Mouse (Mus musculus) neural tube, embryonic 11.5 days (tissue): Measurements from ENCODE around the gene Pex1. TPM values are rescaled to one million over a fixed set of nuclear protein-coding genes. Genes with fewer than 3 reads are reported as not detected.

ENCODE experiments used
- ATAC-seq: fragments of 200-750 bp; cut with Nextera tagmentation; 2 replicates; pipeline ENCODE4 v1.8.0; 2017; ENCODE audit warnings: moderate number of reproducible peaks, mild to moderate bottlenecking, moderate TSS enrichment, moderate library complexity; ENCODE audit not compliant: insufficient read depth, low FRiP score, low TSS enrichment
- DNase-seq: peaks from one replicate; pipeline ENCODE4 v3.0.0-alpha.2; 2015; ENCODE audit warnings: low spot score
- H3K27ac ChIP-seq: fragments of 300-500 bp; sonication (generic); 2 replicates; pipeline ENCODE4 v1.5.1; 2014; ENCODE audit warnings: low read depth, mild to moderate bottlenecking, low read length
- H3K27me3 ChIP-seq: fragments of 300-500 bp; sonication (generic); 2 replicates; pipeline ENCODE4 v1.6.1; 2014; ENCODE audit warnings: mild to moderate bottlenecking, low read length, mixed read lengths; ENCODE audit not compliant: control insufficient read depth, insufficient read depth
- H3K36me3 ChIP-seq: fragments of 300-500 bp; sonication (generic); 2 replicates; pipeline ENCODE4 v1.6.1; 2014; ENCODE audit warnings: mild to moderate bottlenecking, low read length, moderate library complexity, mixed read lengths; ENCODE audit not compliant: control insufficient read depth, insufficient read depth
- H3K4me1 ChIP-seq: fragments of 300-500 bp; sonication (generic); 2 replicates; pipeline ENCODE4 v1.6.1; 2014; ENCODE audit warnings: low read length, mixed read lengths; ENCODE audit not compliant: control insufficient read depth, insufficient read depth
- H3K4me2 ChIP-seq: fragments of 300-500 bp; sonication (generic); 2 replicates; pipeline ENCODE4 v1.6.1; 2014; ENCODE audit warnings: low read depth, mild to moderate bottlenecking, moderate library complexity
- H3K4me3 ChIP-seq: fragments of 300-500 bp; sonication (generic); 2 replicates; pipeline ENCODE4 v1.5.1; 2014; ENCODE audit warnings: low read depth, low read length
- H3K9ac ChIP-seq: fragments of 300-500 bp; sonication (generic); 2 replicates; pipeline ENCODE4 v1.6.1; 2014; ENCODE audit warnings: mild to moderate bottlenecking, low read length
- H3K9me3 ChIP-seq: fragments of 300-500 bp; sonication (generic); 2 replicates; pipeline ENCODE4 v1.6.1; 2016; ENCODE audit warnings: low read length; ENCODE audit not compliant: control insufficient read depth
- WGBS: fragments of 180-500 bp; shearing (Covaris S2); extraction: QIAGEN DNeasy Blood & Tissue Kit; methylation state at CpG from one replicate; pipeline ENCODE4 v1.1.7; 2014; 5-methylcytosine and 5-hydroxymethylcytosine counted together
- microRNA-seq: library from miRNA; unstranded; fragments of <30 nt; microRNA quantifications from one replicate; pipeline ENCODE4, GENCODE M21; 2016
- polyA plus RNA-seq: library from polyadenylated mRNA; unstranded; fragments of >200 nt; fragmentation: Nextera tagmentation; extraction: Ambion mirVana; gene quantifications from 2 replicates; pipeline ENCODE4 v1.2.1, GENCODE M21; 2014

Pex1 gene
- polyA plus RNA-seq, 1 experiment from 2014 or later = 14.7 TPM

GRCm38 (mm10) chr5:3657085-3657484 is 61.2 kb downstream of the Pex1 start, which contains the start of gene Gatad1:
Gene Gatad1 (minus strand): TSS chr5:3657185.
- DNase-seq (no peak), ATAC-seq (no peak)
- no peak within 1 kb of the TSS for H3K27ac ChIP-seq
- no peaks in the 10 kb centered on the region for H3K9me3 ChIP-seq
- no peak within 1 kb of the TSS for H3K9ac ChIP-seq
- H3K4me1 ChIP-seq = no peaks in the 10 kb centered on the region
- no peak within 1 kb of the TSS for H3K4me2 ChIP-seq
- H3K27me3 ChIP-seq = no peaks in the 10 kb centered on the region
- no peak within 1 kb of the TSS for H3K4me3 ChIP-seq
- no peaks in the 10 kb centered on the region for H3K36me3 ChIP-seq
- 82% methylated on average over 5 of the region's 5 CpGs for WGBS

GRCm38 (mm10) chr5:3665225-3665624 is 69.4 kb downstream of the Pex1 start:
- no peak overlapping the region for H3K4me2 ChIP-seq
- H3K27me3 ChIP-seq = no peaks in the 10 kb centered on the region
- WGBS = 93% methylated on average over 2 of the region's 2 CpGs
- DNase-seq (no peak), ATAC-seq (no peak)
- H3K4me3 ChIP-seq = no peak overlapping the region
- H3K4me1 ChIP-seq = no peaks in the 10 kb centered on the region
- no peak overlapping the region for H3K27ac ChIP-seq
- no peaks in the 10 kb centered on the region for H3K36me3 ChIP-seq
- H3K9ac ChIP-seq = no peak overlapping the region
- no peaks in the 10 kb centered on the region for H3K9me3 ChIP-seq

GRCm38 (mm10) chr5:3666585-3666984 is 70.7 kb downstream of the Pex1 start:
- DNase-seq = no peak
- no peak for ATAC-seq

GRCm38 (mm10) chr5:3669938-3670554 is 74.2 kb downstream of the Pex1 start:
- no peak overlapping the region for H3K4me3 ChIP-seq
- 90% methylated on average over 6 of the region's 6 CpGs for WGBS
- H3K4me1 ChIP-seq = no peaks in the 10 kb centered on the region
- no peaks in the 10 kb centered on the region for H3K9me3 ChIP-seq
- no peaks in the 10 kb centered on the region for H3K27me3 ChIP-seq
- H3K9ac ChIP-seq = no peak overlapping the region
- DNase-seq (no peak), ATAC-seq (no peak)
- H3K4me2 ChIP-seq = no peak overlapping the region
- H3K36me3 ChIP-seq = no peaks in the 10 kb centered on the region
- H3K27ac ChIP-seq = no peak overlapping the region

More at GRCm38 (mm10) chr5:3666585-3666984, 70.7 kb downstream of the Pex1 start:
- no peaks in the 10 kb centered on the region for H3K9me3 ChIP-seq
- no peaks in the 10 kb centered on the region for H3K4me1 ChIP-seq
- H3K4me2 ChIP-seq = no peak overlapping the region
- H3K36me3 ChIP-seq = no peaks in the 10 kb centered on the region
- H3K27me3 ChIP-seq = no peaks in the 10 kb centered on the region
- 91% methylated on average over 12 of the region's 12 CpGs for WGBS
- H3K27ac ChIP-seq = no peak overlapping the region
- H3K4me3 ChIP-seq = no peak overlapping the region
- no peak overlapping the region for H3K9ac ChIP-seq

Small RNAs within 50 kb of the gene (microRNA-seq; reads per million reads assigned to microRNA genes)
- gene Gm26238 = not detected

Other genes starting within 250 kb of the Pex1 start
- 35.4 and 36.8 TPM in 2 replicates for gene Fam133b, start 52.2 kb upstream of the Pex1 start, polyA plus RNA-seq
- 2.5 and 3.0 TPM in 2 replicates for gene 1700109H08Rik, start 24.5 kb upstream of the Pex1 start, polyA plus RNA-seq
- gene Rbm48, start 519 bp downstream of the Pex1 start, polyA plus RNA-seq = 12.9 and 16.4 TPM in 2 replicates
- not detected in 2 replicates for gene Tmbim7, start 55.1 kb downstream of the Pex1 start, polyA plus RNA-seq
- gene Gatad1, start 61.1 kb downstream of the Pex1 start, polyA plus RNA-seq = 73.1 and 77.4 TPM in 2 replicates
- 17.3 and 17.4 TPM in 2 replicates for gene Ankib1, start 206.9 kb downstream of the Pex1 start, polyA plus RNA-seq
- gene Krit1, start 207.1 kb downstream of the Pex1 start, polyA plus RNA-seq = 61.3 and 62.8 TPM in 2 replicates
- 0.20 TPM in 1 of 2 replicates, not detected in the other for gene Lrrd1, start 249.1 kb downstream of the Pex1 start, polyA plus RNA-seq